Mouse (Mus musculus): ENCODE data around the gene Rad51d. TPM values are rescaled to one million over a fixed set of nuclear protein-coding genes. Genes with fewer than 3 reads are reported as not detected.

Rad51d gene
- polyA plus RNA-seq, 2 experiments: 3.5 to 6.8 TPM

DNA sequence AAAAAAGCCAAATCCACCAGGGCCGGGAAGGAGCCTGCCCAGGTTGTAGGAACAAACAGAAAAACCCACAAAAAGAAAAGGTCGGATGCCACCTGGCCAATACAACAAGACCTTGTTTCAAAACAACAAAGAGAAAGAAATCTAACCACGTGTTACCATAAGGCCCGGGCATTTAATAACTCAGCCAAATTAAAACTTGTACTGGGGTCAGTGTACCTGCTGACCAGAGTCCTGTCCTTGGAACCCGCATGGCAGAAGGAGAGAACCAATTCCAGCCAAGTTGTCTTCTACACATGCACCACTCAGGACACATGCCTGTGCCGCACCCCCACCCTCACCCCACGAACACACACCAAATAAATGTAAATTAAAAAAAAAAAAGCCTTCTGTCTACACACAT lies 37.5 kb downstream of the Rad51d start:
- Histone ChIP-seq H3K27ac (peak overlapping the region; percentile 34; the same call in 1 of the 2 replicates), H3K36me3 (replicated peaks; ENCODE audit: control insufficient read depth, insufficient read depth, low read depth) (peaks cover 5% of the 10 kb centered on the region; the same call in 1 of the 2 replicates), H3K4me3 (ENCODE audit: insufficient read depth in 1 of 2, low read depth in 2 of 2, low read length in 2 of 2) (no peak overlapping the region), H3K27me3 (ENCODE audit: control insufficient read depth, insufficient read depth, low read length) (no peaks in the 10 kb centered on the region), H3K9ac (replicated peaks) (no peak overlapping the region), H3K9me3 (ENCODE audit: control insufficient read depth, low read length) (no peaks in the 10 kb centered on the region), H3K4me2 (ENCODE audit: low read depth) (no peak overlapping the region), H3K4me1 (replicated peaks; ENCODE audit: control insufficient read depth in 2 of 2, insufficient read depth in 2 of 2, low read length in 1 of 2) (peaks cover 72 to 77% of the 10 kb centered on the region in 2 experiments)
- 79% methylated on average over 7 of the region's 7 CpGs for WGBS (ENCODE audit: insufficient replicate concordance)
- ATAC-seq (ENCODE audit: insufficient read depth) (no peak), DNase-seq (ENCODE audit: low read depth in 3 of 3, low spot score in 3 of 3) (no peak)
- TF ChIP-seq EP300 (IDR thresholded peaks at IDR 0.05; ENCODE audit: low read depth): no peak
- TF ChIP-seq CTCF (IDR thresholded peaks at IDR 0.05; ENCODE audit: low read depth): no peak

DNA sequence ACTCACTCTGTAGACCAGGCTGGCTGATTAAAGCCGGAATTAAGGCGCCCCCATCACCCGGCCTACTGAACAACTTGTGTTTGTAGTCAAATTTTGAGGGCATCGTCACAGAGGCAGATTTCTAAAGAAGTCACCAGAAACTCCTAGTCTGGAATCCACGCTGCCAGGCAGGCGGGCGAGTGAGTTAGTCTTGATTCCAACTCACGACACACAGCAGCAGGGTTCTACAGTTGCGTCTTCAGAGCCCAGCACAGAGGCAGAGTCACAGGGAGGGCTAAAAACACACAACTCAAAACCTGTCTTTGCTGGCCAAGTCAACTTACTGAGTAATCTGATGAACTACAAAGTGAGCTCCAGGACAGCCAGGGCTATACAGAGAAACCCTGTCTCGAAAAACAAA lies 37.9 kb downstream of the Rad51d start:
- Histone ChIP-seq H3K36me3 (replicated peaks; ENCODE audit: control insufficient read depth, insufficient read depth, low read depth) (peaks cover 5% of the 10 kb centered on the region; the same call in 1 of the 2 replicates), H3K9me3 (ENCODE audit: control insufficient read depth, low read length) (no peaks in the 10 kb centered on the region), H3K4me2 (ENCODE audit: low read depth) (peak overlapping the region; percentile 40; the same call in 1 of the 2 replicates), H3K27ac (peak overlapping the region; percentile 42; the same call in 1 of the 2 replicates), H3K27me3 (ENCODE audit: control insufficient read depth, insufficient read depth, low read length) (no peaks in the 10 kb centered on the region), H3K4me3 (ENCODE audit: insufficient read depth in 1 of 2, low read depth in 2 of 2, low read length in 2 of 2) (no peak overlapping the region), H3K9ac (replicated peaks) (no peak overlapping the region; the same call in 1 of the 2 replicates), H3K4me1 (replicated peaks; ENCODE audit: control insufficient read depth in 2 of 2, insufficient read depth in 2 of 2, low read length in 1 of 2) (peaks cover 75 to 79% of the 10 kb centered on the region in 2 experiments)
- no peak for DNase-seq (ENCODE audit: low read depth in 3 of 3, low spot score in 3 of 3)
- TF ChIP-seq EP300 (IDR thresholded peaks at IDR 0.05; ENCODE audit: low read depth): no peak
- TF ChIP-seq CTCF (IDR thresholded peaks at IDR 0.05; ENCODE audit: low read depth): no peak
- 78% methylated on average over 10 of the region's 10 CpGs for WGBS (ENCODE audit: insufficient replicate concordance)
- no peak for ATAC-seq (ENCODE audit: insufficient read depth)

DNA sequence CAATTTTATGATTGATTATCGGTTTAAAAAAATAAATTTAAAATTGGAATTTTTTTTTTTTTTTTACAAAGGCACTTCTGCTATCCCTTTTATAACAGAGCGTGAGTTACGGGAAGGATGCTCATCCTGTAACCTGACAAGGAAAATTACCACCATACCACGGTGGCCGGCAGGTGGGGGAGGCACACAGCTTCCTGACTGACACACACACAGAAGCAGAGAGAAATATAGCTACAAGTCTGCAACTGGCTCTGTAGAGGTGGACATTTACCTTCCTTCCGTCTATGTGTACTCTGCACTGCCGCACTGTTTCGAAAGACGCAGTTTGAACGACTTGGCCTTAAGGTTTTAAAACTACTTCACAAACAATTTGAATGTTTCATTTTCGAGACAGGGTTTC lies 38.3 kb downstream of the Rad51d start:
- DNase-seq (ENCODE audit: low read depth in 3 of 3, low spot score in 3 of 3): no peak
- no peak overlapping the region for H3K4me3 ChIP-seq (ENCODE audit: insufficient read depth in 1 of 2, low read depth in 2 of 2, low read length in 2 of 2)
- no peak for ATAC-seq (ENCODE audit: insufficient read depth)
- peak overlapping the region; percentile 42 for H3K27ac ChIP-seq
- H3K9me3 ChIP-seq (ENCODE audit: control insufficient read depth, low read length): no peaks in the 10 kb centered on the region
- 74% methylated on average over 11 of the region's 11 CpGs for WGBS (ENCODE audit: insufficient replicate concordance)
- no peaks in the 10 kb centered on the region for H3K27me3 ChIP-seq (ENCODE audit: control insufficient read depth, insufficient read depth, low read length)
- H3K4me2 ChIP-seq (ENCODE audit: low read depth): peak overlapping the region; percentile 40
- peak overlapping the region; percentile 23; the same call in 1 of the 2 replicates for H3K9ac ChIP-seq (replicated peaks)
- peaks cover 79 to 82% of the 10 kb centered on the region in 2 experiments for H3K4me1 ChIP-seq (replicated peaks; ENCODE audit: control insufficient read depth in 2 of 2, insufficient read depth in 2 of 2, low read length in 1 of 2)
- no peak for TF ChIP-seq CTCF (IDR thresholded peaks at IDR 0.05; ENCODE audit: low read depth)
- TF ChIP-seq EP300 (IDR thresholded peaks at IDR 0.05; ENCODE audit: low read depth): no peak
- peaks cover 5% of the 10 kb centered on the region; the same call in 1 of the 2 replicates for H3K36me3 ChIP-seq (replicated peaks; ENCODE audit: control insufficient read depth, insufficient read depth, low read depth)

DNA sequence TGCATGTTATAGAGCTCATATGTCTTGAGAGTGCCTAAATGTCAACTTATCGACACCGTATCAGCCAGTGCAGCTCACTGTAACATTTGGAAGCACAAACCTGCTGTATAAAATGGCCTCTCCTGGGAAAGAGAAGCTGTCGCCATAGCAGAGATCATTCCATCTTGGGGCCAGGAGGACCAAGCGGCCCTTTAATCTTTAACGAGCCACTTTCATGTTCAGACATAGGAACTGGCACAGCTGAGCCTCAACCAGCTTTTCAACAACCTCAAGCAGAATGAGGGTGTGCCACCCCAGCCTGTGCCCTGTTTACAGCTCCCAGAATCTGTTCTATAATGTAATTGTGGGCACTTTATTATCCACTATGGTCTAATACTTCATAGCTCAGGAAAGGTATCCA lies 40.2 kb downstream of the Rad51d start:
- Histone ChIP-seq H3K4me1 (replicated peaks; ENCODE audit: control insufficient read depth in 2 of 2, insufficient read depth in 2 of 2, low read length in 1 of 2) (peaks cover 77 to 81% of the 10 kb centered on the region in 2 experiments), H3K9ac (replicated peaks) (no peak overlapping the region), H3K4me2 (ENCODE audit: low read depth) (no peak overlapping the region), H3K36me3 (replicated peaks; ENCODE audit: control insufficient read depth, insufficient read depth, low read depth) (peaks cover 5% of the 10 kb centered on the region; the same call in 1 of the 2 replicates), H3K4me3 (ENCODE audit: insufficient read depth in 1 of 2, low read depth in 2 of 2, low read length in 2 of 2) (no peak overlapping the region), H3K9me3 (ENCODE audit: control insufficient read depth, low read length) (no peaks in the 10 kb centered on the region), H3K27me3 (ENCODE audit: control insufficient read depth, insufficient read depth, low read length) (no peaks in the 10 kb centered on the region), H3K27ac (peak overlapping the region; percentile 65)
- ATAC-seq (ENCODE audit: insufficient read depth) (no peak), DNase-seq (ENCODE audit: low read depth in 3 of 3, low spot score in 3 of 3) (no peak)
- no peak for TF ChIP-seq CTCF (IDR thresholded peaks at IDR 0.05; ENCODE audit: low read depth)
- WGBS (ENCODE audit: insufficient replicate concordance): 78% methylated on average over 5 of the region's 5 CpGs

DNA sequence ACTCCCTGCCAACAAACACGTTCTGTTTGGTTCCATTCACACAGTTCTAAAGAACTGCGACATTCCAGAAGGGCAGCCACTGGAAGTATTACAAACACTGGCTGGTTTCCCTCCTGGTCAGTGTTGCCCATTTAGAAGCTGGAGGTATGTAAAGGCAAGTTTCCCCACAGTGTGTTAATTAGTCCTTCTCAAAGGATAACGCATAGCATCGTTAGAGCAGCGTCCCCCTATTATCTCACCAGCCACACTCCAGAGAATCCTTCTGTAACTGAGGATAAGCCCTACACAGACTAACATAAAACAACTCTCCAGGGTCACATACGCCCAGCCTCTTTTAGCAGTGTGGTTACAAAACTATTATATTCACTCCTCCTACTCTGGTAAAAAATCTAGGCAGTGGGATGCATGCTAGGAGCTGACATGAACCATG lies 42.8 kb downstream of the Rad51d start:
- no peaks in the 10 kb centered on the region for H3K9me3 ChIP-seq (ENCODE audit: control insufficient read depth, low read length)
- H3K27me3 ChIP-seq (ENCODE audit: control insufficient read depth, insufficient read depth, low read length): no peaks in the 10 kb centered on the region
- H3K36me3 ChIP-seq (replicated peaks; ENCODE audit: control insufficient read depth, insufficient read depth, low read depth): 0 out of 2 replicates have a peak, but pooled peaks cover 4% of the 10 kb centered on the region
- peak; percentile 96 for TF ChIP-seq EP300 (IDR thresholded peaks at IDR 0.05; ENCODE audit: low read depth)
- no peak for TF ChIP-seq CTCF (IDR thresholded peaks at IDR 0.05; ENCODE audit: low read depth)
- H3K9ac ChIP-seq (replicated peaks): peak overlapping the region; percentile 96
- H3K4me2 ChIP-seq (ENCODE audit: low read depth): peak overlapping the region; percentile 100
- WGBS (ENCODE audit: insufficient replicate concordance): 20% methylated on average over 6 of the region's 6 CpGs
- H3K27ac ChIP-seq: peak overlapping the region; percentile 99
- DNase-seq (ENCODE audit: low read depth in 3 of 3, low spot score in 3 of 3): peak; percentile 89 to 93 (median 91)
- H3K4me1 ChIP-seq (replicated peaks; ENCODE audit: control insufficient read depth in 2 of 2, insufficient read depth in 2 of 2, low read length in 1 of 2): peaks cover 68 to 80% of the 10 kb centered on the region in 2 experiments
- ATAC-seq (ENCODE audit: insufficient read depth): peak; percentile 79
- H3K4me3 ChIP-seq (ENCODE audit: insufficient read depth in 1 of 2, low read depth in 2 of 2, low read length in 2 of 2): peak overlapping the region; percentile 33 to 35

Data from liver, embryonic 14.5 days (tissue).